Mouse (Mus musculus) MEL (cell line): ENCODE data around the gene Pla1a. TPM values are rescaled to one million over a fixed set of nuclear protein-coding genes. Genes with fewer than 3 reads are reported as not detected.
A peak's percentile ranks its signal among the peaks of the same experiment; 100 is the strongest.

ENCODE experiments used
- DNase-seq: peaks from one replicate; pipeline ENCODE4 v3.0.0; 2011; ENCODE audit warnings: low read depth, low spot score
- H3K27ac ChIP-seq: 2 replicates; pipeline ENCODE4 v1.5.1; 2012; ENCODE audit warnings: low read depth, mild to moderate bottlenecking, control low read depth, low read length, moderate library complexity; ENCODE audit not compliant: control insufficient read depth
- H3K27me3 ChIP-seq, 2 experiments: fragments of 150-350 bp in 1 of 2; sonication (generic) in 1 of 2; 2 replicates each; pipeline ENCODE4 v1.6.1; 2012; ENCODE audit warnings: low read length in 2 of 2, mild to moderate bottlenecking in 2 of 2, improper control_type of control experiment in 1 of 2, moderate library complexity in 1 of 2; ENCODE audit not compliant: insufficient read depth in 2 of 2, control insufficient read depth in 1 of 2
- H3K36me3 ChIP-seq, 2 experiments: 2 replicates each; pipeline ENCODE4 v1.6.1; 2012 to 2014; ENCODE audit warnings: low read length in 2 of 2, improper control_type of control experiment in 1 of 2, inconsistent platforms in 1 of 2, mild to moderate bottlenecking in 1 of 2; ENCODE audit not compliant: insufficient read depth in 2 of 2, control insufficient read depth in 1 of 2
- H3K4me1 ChIP-seq, 2 experiments: fragments of 150-350 bp in 1 of 2; sonication (generic) in 1 of 2; 2 replicates each; pipeline ENCODE4 v1.6.1; 2012; ENCODE audit warnings: low read length in 2 of 2, improper control_type of control experiment in 1 of 2, mild to moderate bottlenecking in 1 of 2; ENCODE audit not compliant: insufficient read depth in 2 of 2, control insufficient read depth in 1 of 2
- H3K4me3 ChIP-seq, 2 experiments: fragments of 150-350 bp in 1 of 2; sonication (generic) in 1 of 2; 2 replicates each; pipeline ENCODE4 v1.5.1; 2012; ENCODE audit warnings: low read depth in 2 of 2, low read length in 2 of 2, mild to moderate bottlenecking in 2 of 2, moderate library complexity in 2 of 2, control low read depth in 1 of 2, improper control_type of control experiment in 1 of 2; ENCODE audit not compliant: control insufficient read depth in 1 of 2, insufficient read depth in 1 of 2
- H3K79me2 ChIP-seq: 2 replicates; pipeline ENCODE4 v1.6.1; 2012; ENCODE audit warnings: mild to moderate bottlenecking, low read length, moderate library complexity; ENCODE audit not compliant: control insufficient read depth, poor library complexity, insufficient read depth
- H3K9ac ChIP-seq: 2 replicates; pipeline ENCODE4 v1.6.1; 2012; ENCODE audit warnings: low read depth, mild to moderate bottlenecking, control low read depth, low read length, moderate library complexity; ENCODE audit not compliant: control insufficient read depth, poor library complexity, severe bottlenecking
- H3K9me3 ChIP-seq: fragments of 150-350 bp; sonication (generic); replicated peaks from 2 replicates; pipeline ENCODE4 v1.6.1; 2012; ENCODE audit warnings: mild to moderate bottlenecking, low read length, improper control_type of control experiment, moderate library complexity; ENCODE audit not compliant: insufficient read depth
- BHLHE40 ChIP-seq: IDR thresholded peaks from 2 replicates; pipeline ENCODE4 v1.6.1; 2012; ENCODE audit warnings: low read depth, mild to moderate bottlenecking, inconsistent platforms, low read length, improper control_type of control experiment, borderline replicate concordance
- CHD2 ChIP-seq: IDR thresholded peaks from 2 replicates; pipeline ENCODE4 v1.6.1; 2011; ENCODE audit warnings: low read length, improper control_type of control experiment
- CTCF ChIP-seq, 3 experiments: IDR thresholded peaks in 2 of 3; conservative IDR thresholded peaks in 1 of 3; 2 replicates each; pipeline ENCODE4 v1.5.1; 2011 to 2012; ENCODE audit warnings: low read length in 3 of 3, low read depth in 2 of 3, mild to moderate bottlenecking in 2 of 3, improper control_type of control experiment in 1 of 3, inconsistent platforms in 1 of 3, mixed read lengths in 1 of 3, moderate library complexity in 1 of 3; ENCODE audit not compliant: control insufficient read depth in 1 of 3, insufficient read depth in 1 of 3, poor library complexity in 1 of 3, severe bottlenecking in 1 of 3
- E2F4 ChIP-seq: IDR thresholded peaks from 2 replicates; pipeline ENCODE4 v1.6.1; 2011; ENCODE audit warnings: low read depth, low read length, improper control_type of control experiment, borderline replicate concordance
- ELF1 ChIP-seq: IDR thresholded peaks from 2 replicates; pipeline ENCODE4 v1.6.1; 2014; ENCODE audit warnings: low read depth, mild to moderate bottlenecking, inconsistent platforms, low read length, improper control_type of control experiment, moderate library complexity
- EP300 ChIP-seq, 2 experiments: IDR thresholded peaks; 2 replicates each; pipeline ENCODE4 v1.6.1; 2011; ENCODE audit warnings: improper control_type of control experiment in 2 of 2, low read length in 2 of 2, low read depth in 1 of 2, mild to moderate bottlenecking in 1 of 2
- ETS1 ChIP-seq: IDR thresholded peaks from 2 replicates; pipeline ENCODE4 v1.6.1; 2012; ENCODE audit warnings: low read depth, mild to moderate bottlenecking, inconsistent platforms, low read length, improper control_type of control experiment, moderate library complexity
- GATA1 ChIP-seq: IDR thresholded peaks from 2 replicates; pipeline ENCODE4 v1.6.1; 2011; ENCODE audit warnings: low read depth, low read length, improper control_type of control experiment
- HCFC1 ChIP-seq: IDR thresholded peaks from 2 replicates; pipeline ENCODE4 v1.6.1; 2012; ENCODE audit warnings: low read depth, mild to moderate bottlenecking, inconsistent platforms, low read length, improper control_type of control experiment, moderate library complexity
- JUND ChIP-seq: IDR thresholded peaks from 2 replicates; pipeline ENCODE4 v1.6.1; 2011; ENCODE audit warnings: low read depth, mild to moderate bottlenecking, improper control_type of control experiment, low read length
- KAT2A ChIP-seq: conservative IDR thresholded peaks from 2 replicates; pipeline ENCODE4 v1.6.1; 2012; ENCODE audit warnings: low read depth, low read length, improper control_type of control experiment, inconsistent platforms
- MAX ChIP-seq: IDR thresholded peaks from 2 replicates; pipeline ENCODE4 v1.6.1; 2011; ENCODE audit warnings: low read length, improper control_type of control experiment
- MAZ ChIP-seq: IDR thresholded peaks from 2 replicates; pipeline ENCODE4 v1.6.1; 2012; ENCODE audit warnings: low read depth, mild to moderate bottlenecking, inconsistent platforms, low read length, improper control_type of control experiment
- MEF2A ChIP-seq: IDR thresholded peaks from 2 replicates; pipeline ENCODE4 v1.6.1; 2014; ENCODE audit warnings: low read depth, mild to moderate bottlenecking, inconsistent platforms, low read length, improper control_type of control experiment; ENCODE audit not compliant: poor library complexity, insufficient replicate concordance, severe bottlenecking; ENCODE audit errors: extremely low read depth
- MYB ChIP-seq: IDR thresholded peaks from 2 replicates; pipeline ENCODE4 v1.6.1; 2011; ENCODE audit warnings: mild to moderate bottlenecking, low read depth, low read length, improper control_type of control experiment
- MYC ChIP-seq: IDR thresholded peaks from 2 replicates; pipeline ENCODE4 v1.6.1; 2011; ENCODE audit warnings: low read depth, mild to moderate bottlenecking, low read length, improper control_type of control experiment, moderate library complexity
- NELFE ChIP-seq: IDR thresholded peaks from 2 replicates; pipeline ENCODE4 v1.6.1; 2011; ENCODE audit warnings: low read depth, low read length, improper control_type of control experiment
- POLR2AphosphoS2 ChIP-seq: IDR thresholded peaks from 2 replicates; pipeline ENCODE4 v1.6.1; 2011; ENCODE audit warnings: low read length, improper control_type of control experiment
- POLR2AphosphoS5 ChIP-seq: IDR thresholded peaks from 2 replicates; pipeline ENCODE4 v1.6.1; 2012; ENCODE audit warnings: low read depth, borderline replicate concordance, mild to moderate bottlenecking, inconsistent platforms, low read length, moderate library complexity, mixed read lengths
- RCOR1 ChIP-seq: IDR thresholded peaks from 2 replicates; pipeline ENCODE4 v1.6.1; 2012; ENCODE audit warnings: low read depth, mild to moderate bottlenecking, inconsistent platforms, low read length, improper control_type of control experiment
- SIN3A ChIP-seq: IDR thresholded peaks from 2 replicates; pipeline ENCODE4 v1.6.1; 2012; ENCODE audit warnings: low read length, improper control_type of control experiment, inconsistent platforms
- SMC3 ChIP-seq: IDR thresholded peaks from 2 replicates; pipeline ENCODE4 v1.6.1; 2011; ENCODE audit warnings: low read depth, low read length, improper control_type of control experiment
- TBP ChIP-seq: IDR thresholded peaks from 2 replicates; pipeline ENCODE4 v1.8.0; 2011; ENCODE audit warnings: low read depth, low read length, improper control_type of control experiment
- TCF12 ChIP-seq: IDR thresholded peaks from 2 replicates; pipeline ENCODE4 v1.6.1; 2014; ENCODE audit warnings: low read depth, mild to moderate bottlenecking, inconsistent platforms, low read length, improper control_type of control experiment, moderate library complexity
- USF1 ChIP-seq: IDR thresholded peaks from 2 replicates; pipeline ENCODE4 v1.6.1; 2014; ENCODE audit warnings: low read depth, mild to moderate bottlenecking, inconsistent platforms, low read length, improper control_type of control experiment, moderate library complexity
- USF2 ChIP-seq, 2 experiments: IDR thresholded peaks; 2 replicates each; pipeline ENCODE4 v1.6.1; 2011 to 2012; ENCODE audit warnings: improper control_type of control experiment in 2 of 2, low read length in 2 of 2, borderline replicate concordance in 1 of 2, inconsistent platforms in 1 of 2, low read depth in 1 of 2, mild to moderate bottlenecking in 1 of 2; ENCODE audit not compliant: insufficient read depth in 1 of 2
- ZMIZ1 ChIP-seq: IDR thresholded peaks from 2 replicates; pipeline ENCODE4 v1.6.1; 2012; ENCODE audit warnings: low read depth, mild to moderate bottlenecking, inconsistent platforms, low read length, improper control_type of control experiment, moderate library complexity
- ZNF384 ChIP-seq: IDR thresholded peaks from 2 replicates; pipeline ENCODE4 v1.6.1; 2012; ENCODE audit warnings: low read depth, mild to moderate bottlenecking, inconsistent platforms, low read length, improper control_type of control experiment
- polyA plus RNA-seq, 2 experiments: library from polyadenylated mRNA; stranded (reverse) in 1 of 2; unstranded in 1 of 2; fragments of >175 nt in 1 of 2; fragments of >200 nt in 1 of 2; gene quantifications; 2 replicates each; pipeline versions ENCODE4 v1.2.1 to v1.2.4; 2012; ENCODE audit warnings: low replicate concordance in 2 of 2, low read depth in 1 of 2; ENCODE audit not compliant: insufficient read length in 2 of 2, insufficient read depth in 1 of 2, missing spikeins in 1 of 2
- total RNA-seq: library from RNA; depleted of rRNA; stranded (reverse); fragments of 300-350 nt; gene quantifications from 2 replicates; pipeline ENCODE4 v1.2.3, GENCODE M21; 2012; rRNA removed

Gene Pla1a
- not detected in 2 replicates for total RNA-seq
- polyA plus RNA-seq: under 1 TPM in 1 of 2 experiments, not detected in 1; 0.04 TPM

- H3K9ac ChIP-seq: no peak within 1 kb of the TSS; the same call in 1 of the 2 replicates
- peaks cover 0 to 14% of the 10 kb centered on the region in 2 experiments; a peak in 2 of 4 replicates for H3K36me3 ChIP-seq
- peaks cover 0 to 27% of the 10 kb centered on the region in 2 experiments; a peak in 3 of 4 replicates for H3K4me1 ChIP-seq
- H3K9me3 ChIP-seq: no peaks in the 10 kb centered on the region
- TF ChIP-seq ETS1 (no peak), ZMIZ1 (no peak), E2F4 (no peak), GATA1 (0 out of 2 replicates have a peak, but pooled peaks have one; percentile 11)
- DNase-seq: no peak
- H3K27ac ChIP-seq: no peak within 1 kb of the TSS
- H3K27me3 ChIP-seq: no peaks in the 10 kb centered on the region
- no peak within 1 kb of the TSS for H3K4me3 ChIP-seq
- H3K79me2 ChIP-seq: no peaks in the 10 kb centered on the region
Observed at GRCm38 (mm10) chr16:38432498-38433425, at the start of gene Pla1a. Pla1a (minus strand) TSS chr16:38433145.

- H3K4me3 ChIP-seq: no peak overlapping the region
- H3K9me3 ChIP-seq: no peaks in the 10 kb centered on the region
- no peak overlapping the region for H3K27ac ChIP-seq
- H3K27me3 ChIP-seq: no peaks in the 10 kb centered on the region
- DNase-seq: peak; percentile 73
- no peaks in the 10 kb centered on the region; the same call in 1 of the 2 replicates for H3K79me2 ChIP-seq
- peaks cover 0 to 16% of the 10 kb centered on the region in 2 experiments; a peak in 2 of 4 replicates for H3K36me3 ChIP-seq
- H3K9ac ChIP-seq: no peak overlapping the region
- H3K4me1 ChIP-seq: peaks cover 0 to 18% of the 10 kb centered on the region in 2 experiments; a peak in 3 of 4 replicates
- TF ChIP-seq CTCF (IDR thresholded peaks at IDR 0.05 in 2 of 3, conservative IDR thresholded peaks at IDR 0.05 in 1 of 3; ENCODE audit: control insufficient read depth in 1 of 3, insufficient read depth in 1 of 3, low read depth in 2 of 3, low read length in 3 of 3, poor library complexity in 1 of 3, severe bottlenecking in 1 of 3) (no peak), KAT2A (no peak), MAX (no peak), SIN3A (no peak), MYC (no peak), POLR2AphosphoS5 (no peak), JUND (no peak), CHD2 (no peak), ETS1 (peak; percentile 92), USF1 (no peak), NELFE (no peak), USF2 (IDR thresholded peaks at IDR 0.05; ENCODE audit: borderline replicate concordance in 1 of 2, insufficient read depth in 1 of 2, low read depth in 1 of 2, low read length in 2 of 2) (no peak), TBP (no peak), POLR2AphosphoS2 (no peak), ZNF384 (peak; percentile 68; the same call in 1 of the 2 replicates), MEF2A (peak; percentile 84), GATA1 (peak; percentile 66; the same call in 1 of the 2 replicates), BHLHE40 (no peak), TCF12 (peak; percentile 74), HCFC1 (no peak), RCOR1 (no peak), MAZ (no peak), ELF1 (no peak), SMC3 (no peak), EP300 (IDR thresholded peaks at IDR 0.05; ENCODE audit: low read depth in 1 of 2, low read length in 2 of 2) (peak in 1 of 2 experiments; percentile 62; a peak in 2 of 4 replicates), MYB (no peak)
Observed at GRCm38 (mm10) chr16:38481327-38481726, 48.4 kb upstream of the Pla1a start.
